Mouse (Mus musculus): ENCODE measurements around the gene Tcta.
"Not testable (repeated sequence)": the region's sequence is repeated elsewhere in the genome, so short reads cannot be mapped to it uniquely, and the experiment has no call there.

Tcta gene

GRCm38 (mm10) chr9:108317572-108317971, 11.6 kb upstream of the Tcta start:
- DNase-seq (ENCODE audit: low spot score), result no peak

DNA sequence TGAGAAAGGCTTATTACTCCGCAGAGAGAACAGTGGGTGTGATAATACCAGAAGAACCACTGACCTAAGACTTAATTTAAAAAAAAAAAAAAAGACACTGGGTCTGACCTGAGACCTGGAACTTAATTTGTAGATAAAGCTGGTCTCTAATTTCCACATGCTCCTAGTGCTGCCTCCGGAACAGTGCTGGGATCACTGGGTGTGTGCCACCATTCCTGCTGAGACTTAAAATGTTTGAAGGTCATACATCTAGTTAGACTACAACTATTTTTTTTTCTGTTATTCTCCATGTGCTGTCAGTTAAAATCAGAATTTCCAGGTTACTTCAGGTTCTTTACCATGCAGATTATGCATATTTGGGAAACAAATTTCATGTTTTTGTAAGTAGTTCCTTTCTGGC, 2.2 kb upstream of the Tcta start:
- no peak for DNase-seq (ENCODE audit: low spot score)

DNA sequence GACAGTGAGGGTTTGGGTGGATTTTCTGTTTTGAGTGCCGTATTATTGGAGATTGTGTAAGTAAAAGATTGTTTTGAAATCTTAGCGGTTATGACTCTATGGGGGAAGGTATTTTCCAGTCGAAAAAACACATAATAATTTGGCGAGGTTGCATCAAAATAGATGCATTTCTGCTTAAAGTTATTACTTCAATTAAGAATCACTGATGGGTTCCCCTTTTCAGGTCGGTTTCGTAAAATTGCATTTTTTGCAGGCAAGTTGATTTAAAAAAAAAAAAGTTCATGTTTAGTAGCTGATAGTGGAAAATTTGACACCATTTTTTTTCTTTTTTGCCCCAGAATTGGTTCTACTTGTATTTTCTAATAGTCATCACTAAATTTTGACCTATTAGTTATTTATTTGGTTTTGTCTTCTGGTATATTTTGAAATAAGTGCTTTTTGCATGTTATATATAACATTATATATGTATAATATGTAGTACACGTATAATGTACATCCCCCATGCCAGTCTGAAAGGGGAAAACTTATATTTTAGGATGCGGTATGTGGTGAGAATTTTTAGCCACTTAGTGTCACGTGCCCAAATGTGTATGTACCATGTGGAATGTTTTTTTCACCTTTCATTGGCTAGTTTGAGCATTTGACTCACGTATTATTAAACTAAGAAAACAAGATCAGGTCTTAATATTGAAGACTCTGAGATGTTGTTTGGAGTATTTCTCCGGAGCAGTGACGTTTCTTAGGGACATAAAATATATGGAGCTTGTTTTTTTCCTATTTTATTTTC, 1.3 kb upstream of the Tcta start:
- DNase-seq (ENCODE audit: low spot score), result peak; percentile 36

GRCm38 (mm10) chr9:108306571-108306980, 616 bp upstream of the Tcta start:
- DNase-seq (ENCODE audit: low spot score), result peak; percentile 78

DNA sequence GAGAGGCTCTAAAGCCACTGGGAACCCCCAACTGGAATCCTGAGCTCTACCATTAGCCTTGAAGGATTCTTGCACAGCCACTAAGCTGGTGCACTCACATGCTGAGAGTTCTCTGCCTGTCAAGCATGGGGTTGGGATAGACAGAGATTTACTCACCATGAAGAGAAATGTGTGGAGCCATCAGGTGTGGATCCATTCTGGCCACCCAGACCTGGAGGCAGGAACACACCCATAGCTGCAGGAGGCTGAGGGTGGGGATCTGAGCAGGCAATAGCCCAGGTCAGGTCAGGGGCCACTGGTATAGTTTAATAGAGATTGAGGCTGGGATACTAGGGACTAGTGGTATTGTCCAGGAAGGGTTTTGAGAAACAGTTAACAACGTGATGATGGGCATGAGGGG, 790 bp downstream of the Tcta start:
- DNase-seq (ENCODE audit: low spot score), result no peak

GRCm38 (mm10) chr9:108304716-108305115, 1.2 kb downstream of the Tcta start:
- DNase-seq (ENCODE audit: low spot score), result no peak

DNA sequence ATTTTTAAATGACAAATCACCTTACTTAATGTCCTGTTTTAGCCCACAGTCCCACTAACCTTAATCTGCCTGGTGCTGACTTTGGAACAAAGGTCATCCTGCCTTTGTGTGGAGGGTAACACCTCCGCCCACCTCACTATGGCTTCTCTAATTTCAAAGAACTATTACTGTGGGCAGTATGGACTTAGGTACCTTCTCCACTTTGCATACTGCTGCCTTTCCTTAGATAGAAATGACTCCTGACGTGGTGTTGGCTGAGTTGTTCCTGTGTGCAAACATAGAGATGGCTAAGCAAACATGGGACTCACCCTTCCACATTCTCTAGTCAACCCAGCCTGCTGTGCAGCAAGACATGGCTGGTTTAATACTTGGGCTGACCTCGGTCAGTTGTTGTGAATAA, 4.1 kb downstream of the Tcta start:
- DNase-seq (ENCODE audit: low spot score), result no peak

GRCm38 (mm10) chr9:108296453-108297355, 9.3 kb downstream of the Tcta start, which contains the start of gene Amt:
Gene Amt, plus strand, starts transcription at chr9:108296853.
- no peak for DNase-seq (ENCODE audit: low spot score)

- no peak for DNase-seq (ENCODE audit: low spot score)
Measured at GRCm38 (mm10) chr9:108290773-108291172, 15.2 kb downstream of the Tcta start.

- DNase-seq (ENCODE audit: low spot score), result peak; percentile 95
Measured at GRCm38 (mm10) chr9:108290016-108290750, 15.8 kb downstream of the Tcta start, which contains the start of gene Nicn1. Gene Nicn1, plus strand, starts transcription at chr9:108290429.

DNA sequence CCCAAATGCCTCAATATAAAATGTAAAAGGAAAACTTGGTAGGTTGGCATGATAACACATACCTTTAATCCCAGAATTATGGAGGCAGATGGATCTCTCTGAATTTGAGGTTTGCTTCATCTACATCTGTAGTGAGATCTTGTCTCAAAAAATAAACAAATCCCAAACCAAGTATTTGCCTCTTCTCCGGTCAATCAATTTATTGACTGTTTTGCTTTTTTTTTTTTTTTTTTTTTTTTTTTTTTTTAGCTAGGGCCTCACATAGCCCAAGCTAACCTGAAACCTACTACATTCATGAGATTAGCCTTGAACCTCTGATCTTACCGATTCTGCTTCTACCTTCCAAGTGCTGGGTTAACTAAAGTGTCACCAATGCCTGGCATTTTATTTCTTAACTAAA, 16.6 kb downstream of the Tcta start:
- DNase-seq (ENCODE audit: low spot score), result no peak

DNA sequence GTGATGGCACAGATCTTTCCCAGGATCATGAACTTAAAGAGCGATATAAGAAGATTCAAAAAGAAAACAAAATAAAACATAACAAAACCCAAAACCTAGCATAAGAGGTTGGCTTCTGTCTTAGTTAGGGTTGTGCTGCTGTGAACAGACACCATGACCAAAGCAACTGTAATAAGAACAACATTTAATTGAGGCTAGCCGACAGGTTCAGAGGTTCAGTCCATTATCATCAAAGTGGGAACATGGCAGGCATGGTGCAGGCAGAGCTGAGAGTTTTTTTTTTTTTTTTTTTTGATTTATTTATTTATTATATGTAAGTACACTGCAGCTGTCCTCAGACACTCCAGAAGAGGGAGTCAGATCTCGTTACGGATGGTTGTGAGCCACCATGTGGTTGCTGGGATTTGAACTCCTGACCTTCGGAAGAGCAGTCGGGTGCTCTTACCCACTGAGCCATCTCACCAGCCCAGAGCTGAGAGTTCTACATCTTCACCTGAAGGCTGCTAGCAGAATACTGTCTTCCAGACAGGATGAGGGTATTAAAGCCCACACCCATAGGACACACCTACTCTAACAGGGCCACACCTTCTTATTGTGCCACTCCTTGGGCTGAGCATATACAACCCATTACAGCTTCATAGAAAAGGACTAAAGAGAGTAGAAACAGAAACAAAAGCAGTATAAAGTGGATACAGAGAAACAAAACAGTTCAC, 18.3 kb downstream of the Tcta start:
- not testable (repeated sequence) for DNase-seq (ENCODE audit: low spot score)

DNA sequence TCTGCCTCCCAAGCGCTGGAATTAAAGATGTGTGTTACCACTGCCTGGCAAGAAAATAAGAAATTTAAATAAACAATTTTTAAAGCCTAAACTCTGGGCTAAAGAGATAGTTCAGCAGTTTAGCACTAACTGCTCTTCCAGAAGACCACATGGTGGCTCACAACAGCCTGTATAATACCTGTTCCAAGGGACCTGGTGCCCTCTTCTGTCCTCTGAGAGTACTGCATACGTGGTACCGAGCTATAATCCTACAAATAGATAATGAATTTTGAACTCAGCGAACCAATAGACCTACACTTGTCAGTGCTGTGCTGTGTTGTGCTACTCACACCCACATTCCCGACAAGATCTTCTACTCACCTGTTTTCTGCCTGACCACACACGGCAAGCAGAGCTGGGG, 21.6 kb downstream of the Tcta start:
- DNase-seq (ENCODE audit: low spot score), result peak; percentile 76

- DNase-seq (ENCODE audit: low spot score), result no peak
Measured at GRCm38 (mm10) chr9:108280071-108280828, 25.7 kb downstream of the Tcta start.

DNA sequence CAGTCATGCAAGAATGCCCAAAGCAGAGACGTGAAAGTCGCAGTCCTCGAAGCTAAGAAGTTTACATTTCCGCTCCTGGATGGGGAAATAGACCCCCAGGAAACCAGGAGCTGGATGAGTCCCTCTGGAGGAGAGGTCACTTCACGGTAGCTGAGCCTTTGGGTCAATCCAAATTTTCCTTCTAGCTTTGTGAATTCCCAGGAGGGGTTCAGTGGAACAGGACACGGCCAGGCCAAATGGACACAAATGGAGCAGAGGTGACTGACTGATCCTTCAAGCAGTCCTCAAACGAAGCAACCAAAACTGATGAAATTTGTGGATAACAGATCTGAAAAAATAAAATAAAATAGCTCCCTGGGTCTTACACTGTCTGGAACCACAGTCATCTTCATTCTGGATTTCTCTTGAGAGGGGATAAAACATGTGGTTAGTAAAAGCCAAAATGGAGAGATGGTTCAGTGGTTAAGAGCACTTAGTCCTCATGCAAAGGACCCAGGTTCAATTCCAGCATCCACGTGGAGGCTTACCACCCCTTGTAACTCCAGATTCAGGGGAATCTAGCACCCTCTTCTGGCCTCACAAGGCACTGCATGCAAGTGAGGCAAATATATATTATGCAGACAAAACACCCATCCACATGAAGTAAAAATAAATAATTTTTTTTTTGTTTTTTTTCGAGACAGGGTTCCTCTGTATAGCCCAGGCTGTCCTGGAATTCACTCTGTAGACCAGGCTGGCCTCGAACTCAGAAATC, 27.1 kb downstream of the Tcta start:
- peak; percentile 53 for DNase-seq (ENCODE audit: low spot score)

DNA sequence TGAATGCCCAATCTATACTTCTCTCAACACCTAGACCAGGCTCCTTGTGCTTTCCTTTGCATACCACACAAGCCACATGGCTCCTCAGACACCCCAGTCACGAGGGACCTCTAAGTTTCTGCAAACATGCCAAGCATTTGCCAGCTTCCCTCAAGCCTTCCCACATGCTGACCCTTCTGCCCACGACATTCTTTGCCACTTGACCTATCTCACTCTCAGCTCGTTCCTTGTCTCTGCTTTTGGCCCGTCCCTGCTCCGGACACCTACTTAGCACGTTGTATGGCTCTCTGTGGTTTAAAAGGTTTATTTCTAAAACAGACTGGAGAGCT, 30.7 kb downstream of the Tcta start:
- no peak for DNase-seq (ENCODE audit: low spot score)

- no peak for DNase-seq (ENCODE audit: low spot score)
Measured at GRCm38 (mm10) chr9:108274476-108275330, 31.3 kb downstream of the Tcta start.

DNA sequence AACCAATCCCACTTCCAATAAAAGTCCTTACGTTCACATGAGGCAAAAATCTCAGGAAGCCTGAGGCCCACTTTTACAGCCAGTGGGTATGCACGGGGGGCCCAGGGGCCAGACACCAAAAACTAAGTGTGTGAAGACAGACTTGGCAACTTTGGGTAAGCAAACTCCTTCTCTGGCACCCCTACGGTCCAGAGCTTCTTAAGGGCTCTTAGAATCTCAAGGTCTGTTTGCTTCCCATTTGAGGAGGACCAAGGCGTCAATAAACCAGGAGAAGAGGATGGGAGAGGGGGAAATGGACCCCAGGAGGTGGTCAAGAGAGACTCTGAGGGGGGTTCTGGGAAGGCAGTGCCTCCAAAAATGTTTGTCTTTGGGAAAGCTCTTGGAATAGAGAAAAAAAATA, 32.5 kb downstream of the Tcta start:
- DNase-seq (ENCODE audit: low spot score), result no peak

- no peak for DNase-seq (ENCODE audit: low spot score)
Measured at GRCm38 (mm10) chr9:108272691-108273090, 33.3 kb downstream of the Tcta start.

Data from c-Kit-positive CD71-positive TER-119-positive erythroid progenitor cells, embryonic 14.5 days (primary cell).